22 mouse cellular contexts compared by ENCODE assay signal in genomic region chr2:28706787-28707186, GRCm38 (mm10). TPM values are rescaled to one million over a fixed set of nuclear protein-coding genes. Genes with fewer than 3 reads are reported as not detected.
A peak's percentile ranks its signal among the peaks of the same experiment; 100 is the strongest.
DNase-seq lines count a peak whose midpoint lies in the region.
"Had no signal": no experiment of that assay in that cellular context is flagged by ENCODE, and none has a peak within 500 bp of the region (broad histone marks: within the 10 kb centered on the region; RNA-seq: fewer than 3 reads in every experiment).

No protein-coding gene starts in this region.

- H3K4me3 ChIP-seq in limb, embryonic 10.5 days = no peak overlapping the region
- H3K4me3 ChIP-seq: embryonic facial prominence, embryonic 15.5 days; erythroblast, embryonic 14.5 days; forebrain, embryonic 10.5 days; heart, embryonic 13.5 days; hindbrain, embryonic 15.5 days had no signal

- peak; percentile 19 for DNase-seq in lung, postnatal 36 days
- DNase-seq in lung, postnatal 4 days = no peak
- peak; percentile 77 for DNase-seq in MEL-GATA-1-ER (ENCODE audit: extremely low read depth, low read depth)
- no peak for DNase-seq in limb, embryonic 10.5 days (ENCODE audit: low spot score)
- no peak for DNase-seq in thymus, postnatal 10 days (ENCODE audit: low spot score in 2 of 2)
- no peak for DNase-seq in ovary, postnatal 14 days (ENCODE audit: low spot score)
- no peak for DNase-seq in left cerebral cortex, postnatal 4 days
- DNase-seq: adrenal gland, adult 2 months; adrenal gland, postnatal 25 days; B cell, adult 2 months; cerebellum, adult 2 months; cerebellum, postnatal 10 days; embryo, embryonic 11 days; gastrocnemius, postnatal 25 days; heart, adult 11 months; heart, postnatal 36 days had no signal

- no peaks in the 10 kb centered on the region for H3K9me3 ChIP-seq in limb, embryonic 10.5 days (replicated peaks)
- H3K9me3 ChIP-seq: embryonic facial prominence, embryonic 15.5 days; forebrain, embryonic 10.5 days; heart, embryonic 13.5 days; hindbrain, embryonic 15.5 days had no signal

- peaks cover 5% of the 10 kb centered on the region for H3K27me3 ChIP-seq in limb, embryonic 10.5 days (ENCODE audit: low read depth, poor library complexity, severe bottlenecking)
- H3K27me3 ChIP-seq: embryonic facial prominence, embryonic 15.5 days; hindbrain, embryonic 15.5 days had no signal

- WGBS in limb, embryonic 10.5 days = 56% methylated on average over 6 of the region's 6 CpGs

- peaks cover 55% of the 10 kb centered on the region for H3K4me1 ChIP-seq in limb, embryonic 10.5 days
- H3K4me1 ChIP-seq: heart, embryonic 13.5 days had no signal

- H3K27ac ChIP-seq in limb, embryonic 10.5 days = 0 out of 2 replicates have a peak overlapping the region, but pooled peaks have one; percentile 2
- H3K27ac ChIP-seq: embryonic facial prominence, embryonic 15.5 days; forebrain, embryonic 10.5 days; heart, embryonic 13.5 days; hindbrain, embryonic 15.5 days had no signal

- intact Hi-C loops in left cerebral cortex, postnatal 4 days (cut with DNase I) = no loop called here

- H3K36me3 ChIP-seq in limb, embryonic 10.5 days = no peaks in the 10 kb centered on the region
- H3K36me3 ChIP-seq: embryonic facial prominence, embryonic 15.5 days; forebrain, embryonic 10.5 days; heart, embryonic 13.5 days; hindbrain, embryonic 15.5 days had no signal

RNA-seq across cellular contexts. Expression of gene Ak8, which starts 6.8 kb away (rescaled TPM):
- polyA plus RNA-seq in limb, embryonic 10.5 days (2016; fragmentation: Nextera tagmentation; extraction: Ambion mirVana) = 0.41 and 0.58 TPM in 2 replicates
- 1 to 10 TPM; 1.7 to 1.8 TPM for total RNA-seq in left cerebral cortex, postnatal 4 days (2021)
- total RNA-seq: adrenal gland, postnatal 25 days; heart, postnatal 36 days had no signal
- polyA plus RNA-seq: CD4-positive, CD25-positive, alpha-beta regulatory T cell, adult 4 months; erythroblast, embryonic 14.5 days had no signal

RNA-seq across cellular contexts. Expression of gene Spaca9, which starts 7.3 kb away (rescaled TPM):
- 2.5 and 2.8 TPM in 2 replicates for polyA plus RNA-seq in limb, embryonic 10.5 days (2016; fragmentation: Nextera tagmentation; extraction: Ambion mirVana)
- total RNA-seq in left cerebral cortex, postnatal 4 days (2021) = not detected
- total RNA-seq: adrenal gland, postnatal 25 days; gastrocnemius, postnatal 25 days; heart, postnatal 36 days had no signal
- polyA plus RNA-seq: adrenal gland, adult 2 months; CD4-positive, CD25-positive, alpha-beta regulatory T cell, adult 4 months; erythroblast, embryonic 14.5 days had no signal

Comparison
In these comparisons a context has a peak if more than half of its experiments do, and no peak if none do; other contexts are left out.
1. DNase-seq: peak in lung, postnatal 36 days (single experiment) and MEL-GATA-1-ER (single experiment); none in lung, postnatal 4 days (0 of 2), limb, embryonic 10.5 days (single experiment), thymus, postnatal 10 days (0 of 2), ovary, postnatal 14 days (single experiment) and left cerebral cortex, postnatal 4 days (single experiment).